Mouse (Mus musculus) gastrocnemius, adult 18-20 months (tissue): Measurements from ENCODE around the gene Hectd2. TPM values are rescaled to one million over a fixed set of nuclear protein-coding genes. Genes with fewer than 3 reads are reported as not detected.

Experiments used
- DNase-seq: peaks from one replicate; pipeline ENCODE4 v3.0.0; 2021; ENCODE audit warnings: low spot score
- total RNA-seq, 2 experiments: library from RNA; stranded (reverse); gene quantifications; 2 replicates each; pipeline ENCODE4 v1.2.3; 2021

Gene Hectd2
- total RNA-seq, 2 experiments from 2014 or later = 5.4 to 6.4 TPM

- DNase-seq = no peak
Observed at GRCm38 (mm10) chr19:36561171-36561570, 6.7 kb downstream of the Hectd2 start.

GRCm38 (mm10) chr19:36564396-36564795 lies 10.0 kb downstream of the Hectd2 start:
- no peak for DNase-seq

DNA sequence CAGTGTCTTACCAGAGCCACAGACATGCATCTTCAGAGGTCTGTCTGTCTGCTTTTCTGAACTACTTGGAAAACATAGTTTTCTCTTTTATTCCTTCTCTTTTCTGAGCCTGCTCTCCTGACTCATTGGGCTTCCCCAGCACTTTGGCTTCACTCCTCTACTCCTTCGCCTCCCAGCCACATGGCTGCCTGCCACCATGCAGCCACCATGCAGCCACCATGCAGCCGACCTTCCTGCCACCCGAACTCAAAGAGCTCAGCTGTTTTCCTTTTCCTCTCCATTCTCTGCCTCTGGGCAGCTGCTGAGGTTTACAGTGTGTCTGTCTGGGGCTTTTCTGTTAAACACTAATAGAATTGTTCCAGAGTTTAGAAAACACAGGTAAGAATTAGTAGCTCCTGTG lies 19.5 kb downstream of the Hectd2 start:
- no peak for DNase-seq

GRCm38 (mm10) chr19:36575159-36575558 lies 20.7 kb downstream of the Hectd2 start:
- no peak for DNase-seq

DNA sequence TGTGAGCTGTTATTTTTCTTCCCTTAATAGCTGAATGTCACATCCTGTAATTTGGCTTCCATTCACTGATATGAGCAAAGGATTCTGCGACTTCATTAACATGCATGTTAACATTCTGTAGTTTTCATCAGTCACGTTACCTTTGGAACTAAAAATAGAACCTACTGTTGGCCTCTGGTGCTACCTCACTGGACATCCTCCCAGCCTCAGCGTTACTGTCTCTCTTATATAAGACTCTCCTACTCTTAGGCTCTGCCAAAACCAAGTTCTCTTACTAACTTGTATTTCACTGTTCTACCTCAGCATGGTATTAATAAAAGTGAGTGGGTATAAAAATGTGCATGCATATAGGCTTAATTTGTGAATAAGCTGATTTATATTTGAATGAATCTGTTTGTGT lies 26.4 kb downstream of the Hectd2 start:
- peak; percentile 35 for DNase-seq

DNA sequence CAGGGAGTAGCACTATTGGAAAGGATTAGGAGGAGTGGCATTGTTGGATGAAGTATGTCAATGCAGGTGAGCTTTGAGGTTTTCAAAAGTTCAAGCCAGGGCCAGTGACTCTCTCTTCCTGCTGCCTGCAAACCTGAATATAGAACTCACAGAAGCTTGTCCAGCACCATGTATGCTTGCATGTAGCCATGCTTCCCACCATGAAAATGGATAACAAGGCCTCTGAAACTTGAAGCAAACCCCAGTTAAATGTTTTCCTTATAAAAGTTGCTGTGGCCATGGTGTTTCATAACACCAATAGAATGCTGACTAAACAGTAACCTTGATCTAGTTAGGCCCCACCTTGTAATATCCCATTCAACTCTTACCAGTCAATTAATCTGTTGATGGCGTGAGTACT lies 27.7 kb downstream of the Hectd2 start:
- no peak for DNase-seq

DNA sequence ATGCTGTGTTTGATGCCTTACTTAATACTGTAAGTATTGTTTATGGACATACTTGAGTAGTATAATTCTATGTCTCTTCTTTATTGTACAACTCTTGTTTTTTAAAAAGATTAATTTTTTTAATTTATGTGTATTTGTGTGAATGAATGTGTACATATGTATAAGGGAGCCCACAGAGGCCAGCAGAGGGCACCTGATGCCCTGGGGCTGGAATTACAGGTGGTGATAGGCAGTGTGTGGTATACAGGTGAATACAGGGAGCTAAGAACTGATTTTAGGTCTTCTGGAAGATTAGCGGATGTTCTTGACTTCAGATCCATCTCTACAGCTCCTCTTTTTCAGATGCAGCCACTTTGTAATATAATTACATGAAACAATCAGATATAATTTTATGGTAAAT lies 31.1 kb downstream of the Hectd2 start:
- no peak for DNase-seq

DNA sequence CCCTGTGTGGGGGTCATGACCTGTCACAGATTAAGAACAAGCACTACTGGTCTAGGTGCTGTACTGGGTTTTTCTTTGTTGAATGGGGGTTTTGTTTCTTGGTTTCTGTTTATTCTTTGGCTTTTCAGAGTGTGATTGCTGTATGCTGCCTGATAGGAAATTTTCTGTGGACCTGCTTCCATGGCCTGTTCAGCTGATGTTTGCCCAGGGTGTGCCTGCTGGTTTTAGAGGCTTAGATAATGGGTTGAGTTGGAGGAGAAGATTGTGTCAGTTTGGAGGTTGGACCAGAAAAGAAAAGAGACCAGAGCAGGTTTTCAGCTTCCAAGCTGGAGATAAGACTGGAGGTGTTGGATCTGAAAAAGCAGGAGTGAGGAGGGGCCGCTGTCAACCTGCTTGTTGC lies 40.0 kb downstream of the Hectd2 start:
- no peak for DNase-seq

- DNase-seq = no peak
Observed at GRCm38 (mm10) chr19:36601869-36602268, 47.4 kb downstream of the Hectd2 start.

- DNase-seq = no peak
Observed at GRCm38 (mm10) chr19:36602535-36603312, 48.3 kb downstream of the Hectd2 start.

DNA sequence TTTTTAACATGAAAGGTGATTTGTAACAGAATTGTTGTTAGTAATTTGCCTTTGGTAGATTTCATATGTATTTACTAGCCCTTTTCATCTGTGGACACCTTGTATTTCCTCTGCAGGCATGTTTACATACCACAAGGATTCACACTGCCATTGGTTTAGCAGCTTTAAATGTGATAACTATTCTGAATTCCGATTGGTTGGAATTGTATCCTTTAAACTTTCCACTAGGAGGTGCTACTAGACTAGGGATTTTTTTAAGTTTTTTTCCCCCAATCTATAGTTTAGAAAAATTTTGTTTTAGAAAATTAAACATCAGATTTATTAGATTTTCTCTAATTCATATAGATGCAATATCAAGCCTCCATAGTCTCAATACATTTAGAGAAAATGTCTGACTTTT lies 51.8 kb downstream of the Hectd2 start:
- no peak for DNase-seq

- DNase-seq = peak; percentile 6
Observed at GRCm38 (mm10) chr19:36609229-36609628, 54.8 kb downstream of the Hectd2 start.

DNA sequence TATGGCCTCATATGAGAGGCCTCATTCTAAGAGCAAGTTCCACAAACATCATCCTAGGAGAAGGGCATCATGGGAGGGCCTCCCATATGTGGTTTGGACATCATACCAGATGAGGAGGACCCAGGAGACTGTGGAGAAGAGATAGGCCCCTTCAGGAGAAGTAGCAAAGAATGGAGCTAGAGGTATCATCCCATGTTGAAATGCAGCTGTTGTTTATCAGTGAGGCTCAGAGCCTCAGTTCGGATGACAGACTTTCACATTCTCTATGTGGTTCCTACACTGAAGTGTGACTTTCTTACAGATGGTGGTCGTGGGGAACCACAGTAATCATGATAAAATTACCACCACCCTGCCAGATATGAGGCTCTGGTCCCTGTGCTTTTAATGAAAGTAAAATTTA lies 55.9 kb downstream of the Hectd2 start:
- no peak for DNase-seq

- DNase-seq = no peak
Observed at GRCm38 (mm10) chr19:36625906-36626305, 71.5 kb downstream of the Hectd2 start.

- no peak for DNase-seq
Observed at GRCm38 (mm10) chr19:36626881-36627280, 72.4 kb downstream of the Hectd2 start.

- no peak for DNase-seq
Observed at GRCm38 (mm10) chr19:36629394-36629910, 75.0 kb downstream of the Hectd2 start.

DNA sequence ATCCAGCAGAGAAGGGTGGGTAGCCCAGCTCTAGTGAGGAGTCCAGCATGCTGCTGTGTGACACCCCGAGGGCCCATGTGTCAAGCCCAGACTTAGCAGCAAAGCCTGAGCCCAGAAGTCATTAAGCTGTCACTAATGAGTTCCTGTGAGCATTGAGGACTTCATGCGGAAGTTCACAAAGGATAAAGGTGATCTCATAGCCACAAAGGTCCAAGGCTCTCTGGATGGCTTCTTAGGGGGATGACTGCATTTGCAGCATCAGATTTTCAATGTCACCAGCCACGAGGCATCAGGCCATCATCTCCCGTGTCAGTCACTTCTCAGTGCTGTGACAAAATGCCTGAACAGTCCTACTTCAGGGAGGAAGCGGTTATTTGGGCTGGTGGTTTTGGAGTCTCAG lies 75.9 kb downstream of the Hectd2 start:
- no peak for DNase-seq

- DNase-seq = no peak
Observed at GRCm38 (mm10) chr19:36634771-36635170, 80.3 kb downstream of the Hectd2 start.

DNA sequence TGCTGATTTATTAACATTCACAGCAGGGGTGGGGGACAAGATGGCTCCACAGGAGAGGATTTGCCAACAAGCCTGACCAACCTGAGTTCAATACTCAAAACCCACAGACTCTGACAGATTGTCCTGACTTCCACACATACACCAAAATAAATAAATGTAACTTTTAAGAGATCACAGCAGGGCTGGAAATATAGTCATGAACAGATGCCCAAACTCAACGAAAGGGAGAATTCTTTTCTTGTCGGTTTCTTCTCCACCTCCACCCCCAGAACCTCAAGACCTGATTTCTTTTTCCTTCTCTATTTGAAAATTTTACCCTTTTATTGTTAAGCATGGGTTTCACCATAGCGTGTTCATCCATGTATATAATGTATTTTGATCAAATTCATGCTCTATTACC lies 82.8 kb downstream of the Hectd2 start:
- no peak for DNase-seq

DNA sequence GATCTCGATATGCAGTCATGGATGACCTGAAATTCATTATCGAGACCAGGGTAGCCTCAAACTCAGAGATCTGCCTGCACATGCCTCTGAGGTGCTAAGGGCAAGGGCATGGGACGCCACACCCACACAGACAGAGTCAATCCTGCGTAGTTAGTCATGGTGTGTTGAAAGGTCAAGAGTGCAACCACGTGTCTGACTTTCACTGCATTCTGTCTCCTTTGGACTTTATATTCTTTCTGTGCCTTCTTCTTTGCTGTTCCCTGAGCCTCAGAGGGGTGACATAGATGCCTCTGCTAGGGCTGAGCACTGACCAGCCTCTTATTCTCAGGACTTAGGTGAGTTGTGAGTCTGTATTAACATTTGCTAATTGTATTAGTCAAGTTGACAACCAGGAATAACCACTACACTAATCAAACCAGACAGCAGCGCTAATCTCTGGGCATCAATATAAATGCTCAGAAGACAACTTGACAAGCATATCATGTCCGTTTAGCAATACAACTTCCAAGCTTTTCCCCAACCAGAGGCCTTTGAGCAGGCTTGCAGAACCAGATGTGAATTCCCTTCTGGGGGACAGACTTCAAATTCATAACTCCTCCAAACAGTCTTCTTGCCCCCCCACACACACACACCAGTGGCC lies 83.6 kb downstream of the Hectd2 start:
- DNase-seq = no peak

DNA sequence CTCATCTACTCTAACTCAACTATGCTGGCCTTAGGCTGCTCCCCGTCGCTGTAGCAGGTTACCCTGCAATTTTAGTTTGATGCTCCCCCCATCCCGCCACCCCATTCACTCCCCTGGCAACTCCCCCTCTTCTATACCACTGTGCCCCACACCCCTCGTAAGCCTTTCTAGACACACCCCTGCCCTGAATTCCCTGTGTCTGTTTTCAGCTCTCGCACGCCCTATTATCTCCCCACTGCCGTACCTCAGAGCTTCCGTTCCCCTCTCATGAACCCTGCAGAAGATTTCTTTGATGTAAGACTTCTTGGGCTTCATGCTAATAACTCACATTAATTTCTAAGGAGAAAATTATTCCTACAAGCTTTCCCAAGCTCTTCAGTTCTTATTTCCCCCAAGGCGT lies 84.6 kb downstream of the Hectd2 start:
- DNase-seq = no peak

GRCm38 (mm10) chr19:36641128-36641527 lies 86.7 kb downstream of the Hectd2 start:
- DNase-seq = no peak

GRCm38 (mm10) chr19:36645308-36645889 lies 91.0 kb downstream of the Hectd2 start:
- DNase-seq = no peak
